Mouse (Mus musculus) left cerebral cortex, postnatal 25 days (tissue): ENCODE measurements around the gene Mef2a. TPM values are rescaled to one million over a fixed set of nuclear protein-coding genes. Genes with fewer than 3 reads are reported as not detected.
A peak's percentile ranks its signal among the peaks of the same experiment; 100 is the strongest.

Source experiments
- DNase-seq, 2 experiments: peaks; one replicate each; pipeline ENCODE4 v3.0.0; 2022; ENCODE audit warnings: low spot score in 2 of 2, mixed read lengths in 1 of 2
- intact Hi-C: fragments of 180-260 bp; cut with DNase I; formaldehyde crosslinking; loops from one replicate; pipeline ENCODE4 v1.15.1; 2025
- total RNA-seq, 2 experiments: library from RNA; stranded (reverse); gene quantifications; 2 replicates each; pipeline ENCODE4 v1.2.3; 2021

Mef2a gene
- total RNA-seq, 2 experiments from 2014 or later: 110 to 112 TPM

DNA sequence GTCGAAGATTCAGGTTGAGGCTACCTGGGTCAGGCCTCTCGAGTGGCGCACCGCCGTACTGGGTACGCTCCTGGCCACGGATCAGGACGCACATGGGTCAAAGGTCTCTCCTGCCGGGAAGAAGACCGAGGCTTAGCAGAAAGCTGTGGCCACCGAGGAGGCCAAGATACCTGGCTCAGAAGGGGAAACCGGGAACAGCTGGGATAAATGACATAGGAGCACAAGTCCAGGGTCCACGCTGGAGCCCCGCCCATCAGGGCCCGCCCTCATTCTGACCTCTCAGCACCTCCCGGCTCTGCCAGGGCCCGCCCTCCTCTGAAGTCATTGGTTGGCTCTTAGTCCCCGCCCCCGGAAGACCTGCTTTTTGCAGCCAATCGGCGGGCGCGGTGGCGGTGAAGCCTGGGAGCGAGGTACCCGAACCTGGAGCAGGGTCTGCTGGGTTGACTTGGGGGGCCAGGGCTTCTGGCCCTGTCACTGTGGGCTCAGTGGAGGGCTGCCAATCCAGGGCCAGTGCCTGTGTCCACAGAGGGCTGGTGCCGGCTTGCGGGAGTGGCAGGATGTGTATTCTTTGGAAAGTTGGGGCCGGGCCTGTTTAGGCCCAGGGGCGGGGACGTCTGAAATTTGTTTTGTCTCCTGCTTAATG lies 150.3 kb downstream of the Mef2a start, which contains the start of gene Lysmd4:
Lysmd4 (plus strand) TSS at position 325 of the 643 bp plus-strand sequence.
- DNase-seq: peak; percentile 94 to 97
- intact Hi-C loops: loop anchor here (10.0 kb wide), 1 partner anchor 532 kb away; the partner anchor contains the start of gene Synm

DNA sequence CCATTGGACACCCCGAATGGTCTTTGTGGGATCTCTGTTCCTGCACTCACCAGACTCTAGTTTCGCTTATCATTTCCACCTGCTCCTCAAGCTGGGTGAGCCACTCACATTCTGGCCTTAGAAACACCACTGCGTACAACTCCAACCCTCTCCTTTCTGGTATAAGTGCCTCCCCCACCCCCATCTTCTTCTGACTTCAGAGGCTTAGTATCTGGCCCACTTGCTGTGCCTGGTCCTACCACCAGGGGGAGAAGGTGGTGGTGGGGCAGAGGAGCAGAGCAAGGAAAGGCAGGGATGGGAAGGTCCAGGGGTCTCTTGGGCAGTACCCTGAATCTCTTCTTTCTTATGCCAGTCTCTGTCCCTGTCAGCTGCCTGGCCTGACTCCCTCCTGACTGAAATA lies 155.6 kb downstream of the Mef2a start:
- intact Hi-C loops: loop anchor here (2.0 kb wide), 1 partner anchor 414 kb away; no protein-coding TSS in a partner anchor
- DNase-seq: peak in 1 of 2 experiments; percentile 50

DNA sequence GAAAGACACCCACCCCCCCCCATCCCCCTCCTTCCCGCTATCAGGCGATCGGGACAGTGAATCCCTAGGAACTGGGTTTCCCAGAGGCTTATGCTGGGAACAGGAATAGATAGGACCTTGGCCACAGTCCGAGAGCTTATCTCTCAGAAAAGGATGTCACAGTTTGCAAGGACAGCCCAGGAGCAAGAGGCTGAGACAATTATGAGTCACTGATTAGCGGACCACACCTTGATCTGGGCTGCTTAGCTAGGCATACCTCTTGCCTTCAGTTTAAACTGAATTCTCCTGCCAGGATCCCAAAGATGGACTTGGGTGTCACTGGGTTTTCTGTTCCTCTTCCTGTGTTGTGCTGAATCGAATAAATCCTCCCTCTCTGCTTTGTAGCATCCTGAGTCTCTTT lies 156.3 kb downstream of the Mef2a start:
- DNase-seq: no peak
- intact Hi-C loops: loop anchor here (2.0 kb wide), 1 partner anchor 414 kb away; no protein-coding TSS in a partner anchor

DNA sequence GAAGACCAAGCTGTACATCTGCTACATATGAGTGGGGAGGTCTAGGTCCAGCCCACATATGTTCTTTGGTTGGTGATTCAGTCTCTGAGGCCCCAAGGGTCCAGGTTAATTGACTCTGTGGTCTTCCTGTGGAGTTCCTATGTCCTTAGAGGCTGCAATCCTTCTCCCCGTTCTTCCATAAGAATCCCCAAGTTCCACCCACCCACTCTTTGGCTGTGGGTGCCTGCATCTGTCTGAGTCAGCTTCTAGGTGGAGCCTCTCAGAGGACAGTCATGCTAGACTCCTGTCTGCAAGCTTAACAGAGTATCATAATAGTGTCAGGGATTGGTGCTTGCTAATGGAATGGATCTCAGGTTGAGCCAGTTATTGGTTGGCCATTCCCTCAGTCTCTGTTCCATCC lies 159.1 kb downstream of the Mef2a start:
- intact Hi-C loops: no loop called here
- DNase-seq: peak in 1 of 2 experiments; percentile 75

DNA sequence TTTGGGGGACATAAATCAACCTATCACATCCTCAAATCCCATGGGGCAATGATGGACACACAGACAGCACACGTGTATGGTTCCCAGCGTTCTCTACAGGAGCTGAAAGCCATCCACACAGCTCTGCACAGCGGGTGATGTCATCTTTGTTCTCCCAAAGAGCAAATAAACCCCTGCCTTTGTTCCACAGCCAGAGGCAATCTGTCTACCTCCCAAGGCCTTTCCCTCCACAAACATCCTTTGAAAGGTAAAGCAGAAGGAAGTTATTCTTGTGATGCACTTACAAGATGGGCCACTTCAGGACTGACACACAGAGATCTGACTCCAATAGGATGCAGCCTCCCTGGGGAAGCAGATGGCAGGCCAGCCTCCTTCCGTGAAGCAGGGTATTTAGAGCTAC lies 160.7 kb downstream of the Mef2a start:
- DNase-seq: no peak
- intact Hi-C loops: no loop called here

DNA sequence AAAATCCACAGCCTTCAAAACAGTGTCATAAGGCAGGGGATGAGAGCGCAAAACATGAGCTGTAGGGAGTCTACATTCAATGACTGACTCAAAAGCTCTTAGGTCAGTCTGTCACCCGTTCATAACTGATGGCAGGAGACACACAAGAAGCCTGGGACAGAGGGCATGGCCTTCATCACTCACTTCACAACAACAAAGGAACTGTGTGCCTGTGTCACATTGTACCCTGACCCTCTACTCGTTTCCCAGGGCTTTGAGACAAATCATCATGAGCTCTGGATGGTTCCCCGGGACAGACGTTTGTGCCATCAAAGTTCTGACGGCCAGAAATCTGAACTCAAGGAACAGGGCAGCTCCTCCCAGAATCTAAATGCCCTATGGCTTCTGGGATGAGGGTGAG lies 161.3 kb downstream of the Mef2a start:
- intact Hi-C loops: no loop called here
- DNase-seq: no peak

DNA sequence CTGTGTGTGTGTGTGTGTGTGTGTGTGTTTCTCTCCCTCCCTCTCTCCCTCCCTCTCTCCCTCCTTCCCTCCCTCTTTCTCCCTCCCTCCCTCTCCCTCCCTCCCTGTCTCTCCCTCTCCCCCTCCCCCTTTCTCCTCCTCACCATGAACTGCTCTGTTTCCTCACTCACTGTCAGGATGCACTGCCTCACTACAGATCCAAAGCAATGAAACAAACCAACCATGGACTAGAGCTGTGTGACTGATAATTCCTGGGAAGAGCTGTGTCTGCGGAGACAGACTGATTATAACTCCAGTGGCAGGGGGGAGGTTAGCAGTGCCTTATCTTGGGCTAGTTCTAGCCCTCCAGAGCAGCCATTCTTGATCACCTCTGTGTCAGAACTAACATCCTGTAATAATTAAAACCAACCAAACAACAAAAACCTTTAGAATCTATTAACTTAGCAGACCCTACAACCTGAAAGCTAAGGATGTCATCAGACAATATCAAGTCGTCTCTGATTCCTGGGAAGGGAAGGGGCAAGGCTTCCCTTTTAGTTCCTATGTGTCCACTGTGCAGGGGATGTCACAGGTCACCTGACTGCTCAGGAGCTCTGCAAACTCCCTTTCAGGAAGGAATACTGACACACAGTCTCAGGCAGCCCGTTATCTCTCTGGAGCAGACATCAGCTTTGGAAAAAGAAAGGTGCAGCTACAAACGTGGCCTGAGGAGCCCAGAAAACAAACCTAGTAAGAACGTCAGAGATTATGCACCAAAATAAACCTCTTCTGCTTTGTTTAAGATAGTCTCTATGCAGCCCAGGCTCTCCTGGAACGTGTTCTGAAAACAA lies 162.4 kb downstream of the Mef2a start:
- intact Hi-C loops: no loop called here
- no peak for DNase-seq

DNA sequence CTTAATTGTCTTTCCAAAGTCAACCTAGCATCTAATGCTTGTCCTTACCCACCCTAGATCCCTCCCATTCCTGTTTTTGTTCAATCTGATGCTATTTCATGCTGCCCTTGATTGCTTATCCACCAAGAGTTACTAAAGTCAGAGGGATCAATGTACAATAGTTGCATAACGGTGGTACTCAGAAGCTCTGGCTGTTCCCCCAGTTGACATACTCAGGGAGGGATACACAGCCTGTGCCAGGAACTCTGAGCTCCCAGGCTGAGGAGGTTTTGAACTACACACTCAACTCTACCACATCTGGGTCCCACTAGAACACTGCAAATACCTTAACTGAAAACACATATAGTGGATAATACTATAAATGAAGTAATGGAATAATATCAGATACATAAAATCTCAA lies 164.3 kb downstream of the Mef2a start:
- intact Hi-C loops: no loop called here
- no peak for DNase-seq

DNA sequence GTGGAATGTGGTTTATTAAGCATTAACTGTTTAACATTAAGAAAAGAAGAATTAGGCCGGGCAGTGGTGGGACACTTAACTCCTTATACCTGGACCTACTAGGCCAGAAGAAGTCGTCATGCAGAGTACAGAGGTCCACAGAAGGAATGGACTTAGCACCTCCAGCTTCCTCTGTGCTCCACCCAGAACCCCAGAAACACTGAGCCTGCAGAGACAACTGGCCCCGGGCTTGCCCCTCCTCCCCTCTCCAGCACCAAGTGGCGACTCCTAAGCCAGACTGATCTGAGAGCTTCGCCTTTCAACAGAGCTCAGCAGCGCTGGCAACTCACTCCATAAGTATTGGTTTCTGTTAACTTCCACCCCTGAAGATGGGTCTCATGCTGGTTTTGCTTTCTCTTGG lies 165.0 kb downstream of the Mef2a start:
- DNase-seq: no peak
- intact Hi-C loops: no loop called here

DNA sequence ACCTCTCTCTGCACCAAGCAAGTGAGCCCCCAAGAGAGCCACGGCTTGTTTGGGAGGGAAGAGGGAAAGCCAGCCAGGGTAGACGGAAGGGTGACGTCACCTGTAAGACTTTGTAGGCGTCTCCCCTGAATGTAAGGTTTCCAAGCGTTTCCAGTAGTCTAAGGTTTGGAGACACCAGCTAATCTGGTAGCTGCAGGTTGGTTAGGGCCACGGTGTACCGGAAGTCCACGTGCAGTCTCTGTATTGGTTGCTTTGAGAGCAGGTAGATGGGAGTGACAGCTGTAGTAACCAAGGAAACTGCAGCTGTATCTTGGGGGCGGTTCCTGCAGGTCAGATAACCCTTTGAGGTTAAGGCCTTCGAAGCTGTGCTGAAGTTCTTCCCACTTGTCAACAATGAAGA lies 166.2 kb downstream of the Mef2a start:
- intact Hi-C loops: no loop called here
- DNase-seq: no peak

DNA sequence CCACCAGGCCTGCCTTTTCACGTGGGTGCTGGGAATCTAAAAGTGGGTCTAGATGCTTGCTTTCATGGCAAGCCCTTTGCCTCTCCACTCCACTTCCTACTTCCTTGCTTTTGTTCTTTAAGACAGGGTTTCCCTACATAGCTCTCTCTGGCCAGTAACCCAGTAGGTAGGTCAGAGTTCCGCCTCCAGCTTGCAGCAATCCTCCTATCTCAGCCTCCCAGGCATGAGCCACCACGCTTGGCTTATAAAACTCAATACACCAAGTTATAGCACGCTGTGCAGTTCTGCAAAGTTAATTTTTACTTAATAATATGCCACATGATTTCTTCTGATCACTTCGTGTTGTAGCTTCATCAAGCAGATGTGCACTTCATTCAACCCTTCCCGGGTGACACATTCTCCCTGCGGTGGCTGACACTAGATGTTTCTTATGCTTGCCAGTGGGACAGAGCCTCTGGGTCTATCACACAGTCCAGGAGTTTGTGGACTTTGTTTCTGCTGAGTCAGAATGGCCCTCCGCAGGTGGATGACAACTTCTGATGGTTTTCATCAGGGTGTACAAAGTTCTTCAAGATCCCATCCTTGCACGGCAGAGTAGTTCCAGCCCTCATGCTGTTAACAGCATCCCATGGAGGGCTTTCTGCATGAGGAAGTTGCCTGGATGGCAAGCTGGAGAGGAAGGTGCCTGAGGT lies 166.8 kb downstream of the Mef2a start:
- DNase-seq: no peak
- intact Hi-C loops: no loop called here

DNA sequence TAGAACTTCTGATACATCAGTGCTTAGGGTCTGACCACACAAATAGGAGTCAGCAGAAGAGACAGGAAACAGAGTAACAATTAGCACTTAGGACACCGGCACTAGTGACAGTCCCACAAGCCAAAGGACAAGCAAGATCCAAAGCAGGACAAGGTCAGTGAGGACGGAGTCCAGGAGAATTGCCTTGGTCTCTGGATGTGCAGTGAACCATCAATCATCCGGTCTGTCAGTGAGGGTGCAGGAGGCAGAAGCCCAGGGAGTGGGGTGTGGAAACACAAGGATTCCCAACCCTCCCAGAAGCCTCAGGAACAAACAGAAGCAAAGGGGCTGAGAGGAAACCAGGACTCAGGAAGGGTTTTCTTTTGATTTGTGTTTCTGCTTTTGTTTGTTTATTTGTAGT lies 169.0 kb downstream of the Mef2a start:
- intact Hi-C loops: no loop called here
- DNase-seq: no peak

DNA sequence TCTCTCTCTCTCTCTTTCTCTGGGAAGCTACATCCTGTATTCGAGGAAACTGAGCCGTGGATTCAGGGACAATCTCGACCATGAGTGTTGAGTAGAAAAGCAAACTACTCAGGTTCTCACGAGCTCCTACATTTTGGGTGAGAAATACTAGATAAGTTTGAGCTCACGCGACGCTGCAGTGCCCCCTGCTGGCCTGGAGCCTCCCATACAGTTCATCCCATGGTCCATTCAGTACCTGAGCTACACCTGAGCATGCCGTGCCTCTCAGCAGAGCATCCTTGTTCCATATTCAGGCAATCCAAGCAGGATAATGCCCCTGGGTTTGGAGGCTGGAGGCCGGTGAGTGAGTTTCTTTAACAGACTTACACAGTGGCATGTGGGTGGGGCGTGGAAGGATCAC lies 173.2 kb downstream of the Mef2a start:
- DNase-seq: peak; percentile 50 to 68
- intact Hi-C loops: loop anchor here (2.0 to 10.0 kb wide), 3 partner anchors 357 to 485 kb away; no protein-coding TSS in a partner anchor

DNA sequence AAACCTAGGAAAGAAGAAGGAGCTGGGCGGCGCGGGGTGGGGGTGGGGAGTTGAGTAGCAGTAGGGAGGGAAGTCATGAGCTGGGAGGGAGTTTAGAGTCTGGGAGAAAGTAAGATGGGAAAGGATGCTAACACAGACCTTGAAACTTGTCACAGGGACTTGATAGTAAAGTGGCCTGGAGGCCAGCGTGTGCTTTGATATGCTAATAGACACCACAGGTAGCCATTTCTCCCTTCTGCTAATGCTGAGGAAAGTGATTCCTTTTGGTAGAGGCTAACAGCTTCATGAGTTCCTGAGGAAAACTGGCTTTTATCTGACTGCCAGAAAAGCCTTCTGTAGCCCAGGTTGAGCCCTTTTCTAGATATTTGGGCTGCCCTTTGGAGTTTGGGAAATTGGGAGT lies 188.9 kb downstream of the Mef2a start:
- intact Hi-C loops: no loop called here
- DNase-seq: no peak

Other genes starting within 250 kb of the Mef2a start
- 10 to 100 TPM; 34.4 to 39.0 TPM for gene Lysmd4, start 150.3 kb downstream of the Mef2a start, total RNA-seq